Mouse (Mus musculus) midbrain, embryonic 16.5 days (tissue): ENCODE results near the gene Cblb. TPM values are rescaled to one million over a fixed set of nuclear protein-coding genes. Genes with fewer than 3 reads are reported as not detected.

Experiments used
- ATAC-seq: fragments of 200-750 bp; cut with Nextera tagmentation; 2 replicates; pipeline ENCODE4 v1.8.0; 2017; ENCODE audit warnings: moderate TSS enrichment
- H3K27ac ChIP-seq: fragments of 300-500 bp; sonication (generic); 2 replicates; pipeline ENCODE4 v1.5.1; 2014; ENCODE audit warnings: mild to moderate bottlenecking, low read length, mixed read lengths
- H3K27me3 ChIP-seq: fragments of 300-500 bp; sonication (generic); 2 replicates; pipeline ENCODE4 v1.6.1; 2014; ENCODE audit warnings: low read depth, low read length, mixed read lengths; ENCODE audit not compliant: control insufficient read depth, insufficient read depth
- H3K36me3 ChIP-seq: fragments of 300-500 bp; sonication (generic); 2 replicates; pipeline ENCODE4 v1.6.1; 2014; ENCODE audit warnings: mild to moderate bottlenecking, low read length, moderate library complexity, mixed read lengths; ENCODE audit not compliant: control insufficient read depth, insufficient read depth
- H3K4me1 ChIP-seq: fragments of 300-500 bp; sonication (generic); 2 replicates; pipeline ENCODE4 v1.6.1; 2014; ENCODE audit warnings: mild to moderate bottlenecking, low read length, mixed read lengths; ENCODE audit not compliant: control insufficient read depth, insufficient read depth
- H3K4me2 ChIP-seq: fragments of 300-500 bp; sonication (generic); 2 replicates; pipeline ENCODE4 v1.6.1; 2014; ENCODE audit warnings: mild to moderate bottlenecking, low read length, mixed read lengths
- H3K4me3 ChIP-seq: fragments of 300-500 bp; sonication (generic); 2 replicates; pipeline ENCODE4 v1.5.1; 2014; ENCODE audit warnings: low read depth, mild to moderate bottlenecking, low read length, moderate library complexity, mixed read lengths
- H3K9ac ChIP-seq: fragments of 300-500 bp; sonication (generic); 2 replicates; pipeline ENCODE4 v1.6.1; 2014; ENCODE audit warnings: low read depth, low read length, mixed read lengths
- H3K9me3 ChIP-seq: fragments of 300-500 bp; sonication (generic); replicated peaks from 2 replicates; pipeline ENCODE4 v1.6.1; 2014; ENCODE audit warnings: mild to moderate bottlenecking, low read length, mixed read lengths; ENCODE audit not compliant: control insufficient read depth, poor library complexity, severe bottlenecking
- WGBS: fragments of 180-500 bp; shearing (Covaris S2); extraction: QIAGEN DNeasy Blood & Tissue Kit; methylation state at CpG from one replicate; pipeline ENCODE4 v1.1.7; 2014; 5-methylcytosine and 5-hydroxymethylcytosine counted together
- polyA plus RNA-seq: library from polyadenylated mRNA; unstranded; fragments of >200 nt; fragmentation: Nextera tagmentation; extraction: Ambion mirVana; gene quantifications from 2 replicates; pipeline ENCODE4 v1.2.1, GENCODE M21; 2015

The Cblb gene
- polyA plus RNA-seq, 1 experiment from 2014 or later = 10.4 TPM

- no peak overlapping the region for H3K4me2 ChIP-seq
- no peaks in the 10 kb centered on the region for H3K36me3 ChIP-seq
- H3K27me3 ChIP-seq = no peaks in the 10 kb centered on the region
- no peaks in the 10 kb centered on the region for H3K9me3 ChIP-seq
- WGBS = 80% methylated on average over 2 of the region's 2 CpGs
- no peak overlapping the region for H3K9ac ChIP-seq
- H3K4me3 ChIP-seq = no peak overlapping the region
- no peaks in the 10 kb centered on the region for H3K4me1 ChIP-seq
- no peak overlapping the region for H3K27ac ChIP-seq
- ATAC-seq = no peak
Observed at GRCm38 (mm10) chr16:52008471-52008870, 22.6 kb upstream of the Cblb start.

- WGBS = 88% methylated on average over 6 of the region's 6 CpGs
Observed at GRCm38 (mm10) chr16:52009421-52009820, 21.6 kb upstream of the Cblb start.

GRCm38 (mm10) chr16:52012984-52013383 is 18.0 kb upstream of the Cblb start:
- no peak overlapping the region for H3K4me2 ChIP-seq
- H3K4me1 ChIP-seq = no peaks in the 10 kb centered on the region
- H3K27ac ChIP-seq = no peak overlapping the region
- ATAC-seq = no peak
- 93% methylated on average over 3 of the region's 3 CpGs for WGBS
- no peak overlapping the region for H3K4me3 ChIP-seq
- no peaks in the 10 kb centered on the region for H3K9me3 ChIP-seq
- H3K27me3 ChIP-seq = no peaks in the 10 kb centered on the region
- no peak overlapping the region for H3K9ac ChIP-seq
- H3K36me3 ChIP-seq = no peaks in the 10 kb centered on the region

More at GRCm38 (mm10) chr16:52009421-52009820, 21.6 kb upstream of the Cblb start:
- Histone ChIP-seq H3K9ac (no peak overlapping the region), H3K27ac (no peak overlapping the region), H3K36me3 (no peaks in the 10 kb centered on the region), H3K27me3 (no peaks in the 10 kb centered on the region), H3K4me3 (no peak overlapping the region), H3K9me3 (no peaks in the 10 kb centered on the region), H3K4me2 (no peak overlapping the region), H3K4me1 (no peaks in the 10 kb centered on the region)
- ATAC-seq = no peak

- H3K4me2 ChIP-seq = no peak overlapping the region
- H3K27ac ChIP-seq = no peak overlapping the region
- no peak overlapping the region for H3K4me3 ChIP-seq
- H3K27me3 ChIP-seq = no peaks in the 10 kb centered on the region
- 94% methylated on average over 2 of the region's 2 CpGs for WGBS
- H3K9me3 ChIP-seq = no peaks in the 10 kb centered on the region
- H3K36me3 ChIP-seq = no peaks in the 10 kb centered on the region
- H3K4me1 ChIP-seq = no peaks in the 10 kb centered on the region
- no peak overlapping the region for H3K9ac ChIP-seq
- no peak for ATAC-seq
Observed at GRCm38 (mm10) chr16:52013812-52014211, 17.2 kb upstream of the Cblb start.

- no peak overlapping the region for H3K4me2 ChIP-seq
- no peak overlapping the region for H3K4me3 ChIP-seq
- H3K4me1 ChIP-seq = no peaks in the 10 kb centered on the region
- WGBS = 57% methylated on average over 5 of the region's 5 CpGs
- H3K9me3 ChIP-seq = no peaks in the 10 kb centered on the region
- no peaks in the 10 kb centered on the region for H3K27me3 ChIP-seq
- ATAC-seq = no peak
- no peak overlapping the region for H3K27ac ChIP-seq
- no peaks in the 10 kb centered on the region for H3K36me3 ChIP-seq
- H3K9ac ChIP-seq = no peak overlapping the region
Observed at GRCm38 (mm10) chr16:52023417-52023816, 7.6 kb upstream of the Cblb start.

- no peak for ATAC-seq
- Histone ChIP-seq H3K27ac (no peak overlapping the region), H3K36me3 (no peaks in the 10 kb centered on the region), H3K4me1 (peaks cover 5% of the 10 kb centered on the region), H3K4me2 (no peak overlapping the region), H3K4me3 (no peak overlapping the region), H3K9me3 (no peaks in the 10 kb centered on the region), H3K9ac (no peak overlapping the region), H3K27me3 (no peaks in the 10 kb centered on the region)
- WGBS = 96% methylated on average over 4 of the region's 4 CpGs
Observed at GRCm38 (mm10) chr16:52027326-52027725, 3.7 kb upstream of the Cblb start.

GRCm38 (mm10) chr16:52029001-52029400 is 2.0 kb upstream of the Cblb start:
- 91% methylated on average over 3 of the region's 3 CpGs for WGBS
- Histone ChIP-seq H3K4me3 (no peak overlapping the region), H3K36me3 (no peaks in the 10 kb centered on the region), H3K9me3 (no peaks in the 10 kb centered on the region), H3K4me2 (no peak overlapping the region), H3K9ac (no peak overlapping the region), H3K27ac (no peak overlapping the region), H3K4me1 (peaks cover 19% of the 10 kb centered on the region), H3K27me3 (no peaks in the 10 kb centered on the region)
- no peak for ATAC-seq

- H3K4me2 ChIP-seq = peak overlapping the region; percentile 71
- H3K9me3 ChIP-seq = no peaks in the 10 kb centered on the region
- WGBS = under 1% methylated on average over 37 of the region's 37 CpGs
- peaks cover 43% of the 10 kb centered on the region for H3K4me1 ChIP-seq
- peak overlapping the region; percentile 96 for H3K4me3 ChIP-seq
- peak overlapping the region; percentile 95 for H3K9ac ChIP-seq
- H3K36me3 ChIP-seq = peaks cover 3% of the 10 kb centered on the region; the same call in 1 of the 2 replicates
- H3K27me3 ChIP-seq = no peaks in the 10 kb centered on the region
- H3K27ac ChIP-seq = peak overlapping the region; percentile 98
- peak; percentile 85 for ATAC-seq
Observed at GRCm38 (mm10) chr16:52031712-52032251, 757 bp downstream of the Cblb start.

- H3K9me3 ChIP-seq = no peaks in the 10 kb centered on the region
- H3K27ac ChIP-seq = peak overlapping the region; percentile 98
- H3K9ac ChIP-seq = peak overlapping the region; percentile 95
- ATAC-seq = no peak
- no peaks in the 10 kb centered on the region for H3K27me3 ChIP-seq
- peak overlapping the region; percentile 71 for H3K4me2 ChIP-seq
- WGBS = 8% methylated on average over 29 of the region's 29 CpGs
- H3K36me3 ChIP-seq = peaks cover 3% of the 10 kb centered on the region; the same call in 1 of the 2 replicates
- peaks cover 45% of the 10 kb centered on the region for H3K4me1 ChIP-seq
- peak overlapping the region; percentile 96 for H3K4me3 ChIP-seq
Observed at GRCm38 (mm10) chr16:52032376-52033330, 1.6 kb downstream of the Cblb start.
